Mouse (Mus musculus) kidney, embryonic 16.5 days (tissue): ENCODE results near the gene Sytl5. TPM values are rescaled to one million over a fixed set of nuclear protein-coding genes. Genes with fewer than 3 reads are reported as not detected.
A peak's percentile ranks its signal among the peaks of the same experiment; 100 is the strongest.

Source experiments
- ATAC-seq: fragments of 200-750 bp; cut with Nextera tagmentation; 2 replicates; pipeline ENCODE4 v1.8.0; 2017; ENCODE audit warnings: moderate TSS enrichment; ENCODE audit not compliant: low FRiP score, low TSS enrichment
- H3K27ac ChIP-seq: fragments of 300-500 bp; sonication (generic); 2 replicates; pipeline ENCODE4 v1.5.1; 2014; ENCODE audit warnings: low read length
- H3K27me3 ChIP-seq: fragments of 300-500 bp; sonication (generic); 2 replicates; pipeline ENCODE4 v1.6.1; 2014; ENCODE audit warnings: low read length, control low read depth, mixed read lengths; ENCODE audit not compliant: insufficient read depth
- H3K36me3 ChIP-seq: fragments of 300-500 bp; sonication (generic); 2 replicates; pipeline ENCODE4 v1.6.1; 2014; ENCODE audit warnings: low read length, control low read depth, mixed read lengths; ENCODE audit not compliant: insufficient read depth
- H3K4me1 ChIP-seq: fragments of 300-500 bp; sonication (generic); 2 replicates; pipeline ENCODE4 v1.6.1; 2014; ENCODE audit warnings: low read length, control low read depth, mixed read lengths; ENCODE audit not compliant: insufficient read depth
- H3K4me2 ChIP-seq: fragments of 300-500 bp; sonication (generic); replicated peaks from 2 replicates; pipeline ENCODE4 v1.6.1; 2014; ENCODE audit warnings: low read depth, low read length
- H3K4me3 ChIP-seq: fragments of 300-500 bp; sonication (generic); 2 replicates; pipeline ENCODE4 v1.5.1; 2014; ENCODE audit warnings: mild to moderate bottlenecking, low read length
- H3K9ac ChIP-seq: fragments of 300-500 bp; sonication (generic); replicated peaks from 2 replicates; pipeline ENCODE4 v1.6.1; 2014; ENCODE audit warnings: low read length
- H3K9me3 ChIP-seq: fragments of 300-500 bp; sonication (generic); 2 replicates; pipeline ENCODE4 v1.6.1; 2016; ENCODE audit warnings: low read length, control low read depth
- WGBS: fragments of 180-500 bp; shearing (Covaris S2); extraction: QIAGEN DNeasy Blood & Tissue Kit; methylation state at CpG from one replicate; pipeline ENCODE4 v1.1.7; 2014; 5-methylcytosine and 5-hydroxymethylcytosine counted together
- polyA plus RNA-seq: library from polyadenylated mRNA; unstranded; fragments of >200 nt; fragmentation: Nextera tagmentation; extraction: Ambion mirVana; gene quantifications from 2 replicates; pipeline ENCODE4 v1.2.1, GENCODE M21; 2015

Gene Sytl5
- 1.1 TPM in 2 replicates for polyA plus RNA-seq

GRCm38 (mm10) chrX:9885322-9885721, at the start of gene Sytl5:
TSS of gene Sytl5 (plus strand) at chrX:9885622.
- no peak within 1 kb of the TSS for H3K4me2 ChIP-seq
- no peaks in the 10 kb centered on the region for H3K27me3 ChIP-seq
- no peak for ATAC-seq
- H3K9ac ChIP-seq = no peak within 1 kb of the TSS
- no peak within 1 kb of the TSS for H3K27ac ChIP-seq
- 64% methylated on average over 2 of the region's 2 CpGs for WGBS
- H3K9me3 ChIP-seq = no peaks in the 10 kb centered on the region
- no peaks in the 10 kb centered on the region for H3K4me1 ChIP-seq
- H3K4me3 ChIP-seq = no peak within 1 kb of the TSS
- H3K36me3 ChIP-seq = no peaks in the 10 kb centered on the region

DNA sequence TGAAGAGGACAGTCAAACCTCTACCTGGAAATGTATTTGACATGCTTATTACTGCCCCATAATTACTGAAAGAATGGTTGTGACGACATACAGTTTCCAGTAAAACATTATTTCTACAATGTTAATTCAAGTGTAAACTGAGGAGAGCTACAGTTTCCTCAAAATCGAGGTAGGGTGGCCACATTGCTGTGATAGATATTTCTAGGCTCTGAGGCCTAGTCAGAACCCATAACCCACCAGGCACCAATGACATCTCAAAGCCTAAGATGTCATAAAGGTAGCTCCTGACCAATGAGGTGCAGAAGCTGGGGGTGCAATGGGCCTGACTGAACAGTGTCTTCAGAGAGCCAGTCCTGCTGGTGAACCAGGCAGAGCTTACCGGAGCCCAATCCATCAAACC, 38.8 kb upstream of the Sytl5 start, which contains the start of gene Hypm:
Hypm (plus strand) TSS at position 301 of the 400 bp plus-strand sequence.
- H3K4me2 ChIP-seq = no peak within 1 kb of the TSS
- H3K9ac ChIP-seq = no peak within 1 kb of the TSS
- no peak within 1 kb of the TSS for H3K4me3 ChIP-seq
- H3K4me1 ChIP-seq = no peaks in the 10 kb centered on the region
- WGBS = 75% methylated on average over 3 of the region's 3 CpGs
- H3K27ac ChIP-seq = no peak within 1 kb of the TSS
- H3K9me3 ChIP-seq = no peaks in the 10 kb centered on the region
- ATAC-seq = no peak
- H3K36me3 ChIP-seq = no peaks in the 10 kb centered on the region
- no peaks in the 10 kb centered on the region for H3K27me3 ChIP-seq

DNA sequence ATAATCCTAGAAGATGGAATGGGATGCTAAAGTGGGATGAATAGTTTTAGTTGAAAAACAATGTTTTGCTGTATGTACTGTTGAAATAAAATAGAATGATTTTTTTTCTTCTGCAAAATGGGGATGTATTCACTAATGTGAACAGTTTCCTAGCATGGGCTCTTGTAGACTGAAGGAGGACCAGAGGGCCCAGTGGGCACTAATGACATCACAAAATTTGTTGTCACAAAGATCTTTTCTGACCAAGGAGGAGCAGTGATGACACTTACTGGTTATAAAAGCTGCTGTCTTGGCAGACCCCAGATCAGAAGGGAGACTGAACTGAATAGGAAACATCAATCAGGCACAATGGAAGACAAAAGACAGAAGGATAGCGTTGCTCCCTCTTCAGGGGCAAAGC, 36.0 kb upstream of the Sytl5 start, which contains the start of gene H2al3:
H2al3 (plus strand) TSS at position 301 of the 400 bp plus-strand sequence.
- Histone ChIP-seq H3K27ac (no peak within 1 kb of the TSS), H3K4me2 (no peak within 1 kb of the TSS), H3K9me3 (no peaks in the 10 kb centered on the region), H3K36me3 (no peaks in the 10 kb centered on the region), H3K4me1 (no peaks in the 10 kb centered on the region), H3K9ac (no peak within 1 kb of the TSS), H3K27me3 (no peaks in the 10 kb centered on the region), H3K4me3 (no peak within 1 kb of the TSS)
- WGBS = 55% methylated on average over 1 of the region's 1 CpGs
- no peak for ATAC-seq

GRCm38 (mm10) chrX:9861859-9862258, 23.6 kb upstream of the Sytl5 start:
- WGBS = 56% methylated on average over 2 of the region's 2 CpGs
- Histone ChIP-seq H3K9me3 (no peaks in the 10 kb centered on the region), H3K4me3 (no peak overlapping the region), H3K9ac (no peak overlapping the region), H3K27me3 (no peaks in the 10 kb centered on the region), H3K36me3 (no peaks in the 10 kb centered on the region), H3K27ac (no peak overlapping the region), H3K4me2 (no peak overlapping the region), H3K4me1 (no peaks in the 10 kb centered on the region)
- ATAC-seq = no peak

DNA sequence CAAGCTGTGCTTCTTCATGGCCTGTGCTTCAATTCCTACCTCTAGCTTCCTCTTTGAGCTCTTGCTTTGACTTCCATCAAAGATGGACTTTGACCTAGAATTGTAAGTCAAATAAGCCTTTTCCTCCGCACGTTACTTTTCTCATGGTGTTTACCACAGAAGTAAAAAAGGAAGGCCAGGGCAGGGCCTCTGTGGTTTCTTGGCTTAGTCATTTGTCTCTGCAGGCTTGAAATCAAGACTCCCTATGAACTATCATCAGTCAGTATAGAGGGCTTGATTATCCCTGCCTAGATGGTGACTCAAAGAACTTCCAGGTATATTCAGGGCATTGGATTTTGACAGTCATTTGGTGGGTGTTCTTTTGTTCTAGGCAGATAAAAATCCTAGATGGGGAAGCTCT, 9.9 kb upstream of the Sytl5 start:
- Histone ChIP-seq H3K27ac (no peak overlapping the region), H3K9ac (no peak overlapping the region), H3K4me2 (no peak overlapping the region), H3K27me3 (no peaks in the 10 kb centered on the region), H3K9me3 (no peaks in the 10 kb centered on the region), H3K4me1 (no peaks in the 10 kb centered on the region), H3K36me3 (no peaks in the 10 kb centered on the region), H3K4me3 (no peak overlapping the region)
- ATAC-seq = no peak
- WGBS = 68% methylated on average over 2 of the region's 2 CpGs

DNA sequence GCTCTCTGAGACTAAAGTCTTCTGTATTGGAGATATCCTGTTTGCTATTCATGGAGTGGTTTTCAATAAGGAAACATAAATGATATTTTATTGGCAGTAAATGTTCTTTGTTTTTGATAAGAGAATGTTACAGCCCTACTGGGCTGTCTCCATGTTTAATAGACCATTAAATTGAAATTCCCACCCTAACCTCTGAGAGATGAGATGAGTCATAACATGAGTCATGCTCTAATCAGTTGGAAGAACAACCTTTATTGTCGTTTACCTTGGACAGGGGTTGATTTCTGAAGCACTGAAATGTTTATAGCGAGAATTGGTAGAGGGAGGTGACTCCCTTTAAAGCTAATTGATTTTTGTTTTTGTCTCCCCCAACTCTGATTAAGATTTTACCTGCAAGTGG, 24.1 kb downstream of the Sytl5 start:
- 34% methylated on average over 2 of the region's 2 CpGs for WGBS
- Histone ChIP-seq H3K9me3 (no peaks in the 10 kb centered on the region), H3K4me2 (no peak overlapping the region), H3K36me3 (no peaks in the 10 kb centered on the region), H3K27ac (no peak overlapping the region), H3K27me3 (no peaks in the 10 kb centered on the region), H3K9ac (no peak overlapping the region), H3K4me1 (no peaks in the 10 kb centered on the region), H3K4me3 (no peak overlapping the region)
- no peak for ATAC-seq

- ATAC-seq = no peak
- Histone ChIP-seq H3K4me2 (no peak overlapping the region), H3K36me3 (no peaks in the 10 kb centered on the region), H3K9ac (no peak overlapping the region), H3K4me1 (no peaks in the 10 kb centered on the region), H3K9me3 (no peaks in the 10 kb centered on the region), H3K4me3 (no peak overlapping the region), H3K27me3 (no peaks in the 10 kb centered on the region), H3K27ac (no peak overlapping the region)
Observed at GRCm38 (mm10) chrX:9933839-9934238, 48.4 kb downstream of the Sytl5 start.

- 0 out of 2 replicates have a peak, but pooled peaks cover 3% of the 10 kb centered on the region for H3K9me3 ChIP-seq
- no peaks in the 10 kb centered on the region for H3K4me1 ChIP-seq
- H3K4me2 ChIP-seq = no peak overlapping the region
- no peak overlapping the region for H3K27ac ChIP-seq
- H3K27me3 ChIP-seq = no peaks in the 10 kb centered on the region
- no peaks in the 10 kb centered on the region for H3K36me3 ChIP-seq
- H3K9ac ChIP-seq = no peak overlapping the region
- ATAC-seq = no peak
- no peak overlapping the region for H3K4me3 ChIP-seq
Observed at GRCm38 (mm10) chrX:9984094-9984669, 98.8 kb downstream of the Sytl5 start.

- Histone ChIP-seq H3K27ac (no peak overlapping the region), H3K27me3 (no peaks in the 10 kb centered on the region), H3K4me3 (no peak overlapping the region), H3K4me1 (no peaks in the 10 kb centered on the region), H3K9me3 (no peaks in the 10 kb centered on the region), H3K9ac (no peak overlapping the region), H3K36me3 (no peaks in the 10 kb centered on the region), H3K4me2 (no peak overlapping the region)
- WGBS = 68% methylated on average over 1 of the region's 1 CpGs
- ATAC-seq = no peak
Observed at GRCm38 (mm10) chrX:10000718-10001117, 115.3 kb downstream of the Sytl5 start.

- H3K4me1 ChIP-seq = no peaks in the 10 kb centered on the region
- no peak overlapping the region for H3K4me3 ChIP-seq
- no peaks in the 10 kb centered on the region for H3K36me3 ChIP-seq
- ATAC-seq = peak; percentile 46; the same call in 1 of the 2 replicates
- WGBS = 38% methylated on average over 1 of the region's 1 CpGs
- H3K27ac ChIP-seq = no peak overlapping the region
- H3K9ac ChIP-seq = no peak overlapping the region
- H3K4me2 ChIP-seq = no peak overlapping the region
- H3K27me3 ChIP-seq = no peaks in the 10 kb centered on the region
- no peaks in the 10 kb centered on the region for H3K9me3 ChIP-seq
Observed at GRCm38 (mm10) chrX:10005946-10006345, 120.5 kb downstream of the Sytl5 start.
